Mouse (Mus musculus): Measurements from ENCODE around the gene Anks1.

DNA sequence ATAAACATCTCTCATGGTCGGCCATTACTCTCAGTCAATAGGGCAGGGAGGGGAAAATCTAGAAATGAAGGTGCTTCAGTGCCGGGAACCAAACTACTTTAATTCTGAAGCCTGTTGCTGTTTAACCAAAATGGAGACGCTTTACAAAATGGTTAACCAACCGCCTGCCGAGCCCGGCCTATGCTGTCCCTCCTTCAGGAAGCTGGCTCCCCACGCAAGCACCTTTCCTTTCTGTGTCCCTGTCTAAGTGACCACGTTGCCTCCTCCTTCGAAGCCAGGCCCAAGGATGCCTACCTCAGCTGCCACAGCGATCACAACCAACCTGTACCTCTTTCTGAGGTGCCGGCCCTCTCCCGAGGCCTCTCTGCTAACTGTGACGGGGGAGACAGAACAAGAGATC is 188.2 kb downstream of the Anks1 start:
- no peak for TF ChIP-seq CTCF (IDR thresholded peaks at IDR 0.05; ENCODE audit: control insufficient read depth, insufficient read depth, low read length)
- no peak for TF ChIP-seq POLR2A (IDR thresholded peaks at IDR 0.05; ENCODE audit: borderline replicate concordance, control insufficient read depth, low read depth, low read length)
